Mouse (Mus musculus) left cerebral cortex, adult 18-20 months (tissue): Measurements from ENCODE around the gene Lrguk. TPM values are rescaled to one million over a fixed set of nuclear protein-coding genes. Genes with fewer than 3 reads are reported as not detected.
A peak's percentile ranks its signal among the peaks of the same experiment; 100 is the strongest.

Source experiments
- DNase-seq, 2 experiments: peaks; one replicate each; pipeline ENCODE4 v3.0.0; 2021 to 2022; ENCODE audit warnings: low spot score in 2 of 2, mixed read lengths in 1 of 2
- long read RNA-seq, 2 experiments: library from polyadenylated mRNA; stranded (forward); transcript quantifications; one replicate each; pipeline ENCODE4 v2.0.0; 2021
- total RNA-seq, 2 experiments: library from RNA; stranded (reverse); gene quantifications; 2 replicates each; pipeline ENCODE4 v1.2.3; 2021

The Lrguk gene
- total RNA-seq: 1 to 10 TPM; 2.0 to 2.2 TPM
- long read RNA-seq, experiment 1, partial matches to known transcripts: 0 of 1 reads
- long read RNA-seq, experiment 1, other reads (novel, unspliced or antisense): 1 of 1 reads
- long read RNA-seq, experiment 2, partial matches to known transcripts: 1 of 1 reads
- long read RNA-seq, experiment 2, other reads (novel, unspliced or antisense): 0 of 1 reads

GRCm38 (mm10) chr6:34028933-34029745 is at the start of gene Lrguk:
Gene Lrguk (plus strand): TSS chr6:34029448.
- DNase-seq: peak; percentile 89 to 90

DNA sequence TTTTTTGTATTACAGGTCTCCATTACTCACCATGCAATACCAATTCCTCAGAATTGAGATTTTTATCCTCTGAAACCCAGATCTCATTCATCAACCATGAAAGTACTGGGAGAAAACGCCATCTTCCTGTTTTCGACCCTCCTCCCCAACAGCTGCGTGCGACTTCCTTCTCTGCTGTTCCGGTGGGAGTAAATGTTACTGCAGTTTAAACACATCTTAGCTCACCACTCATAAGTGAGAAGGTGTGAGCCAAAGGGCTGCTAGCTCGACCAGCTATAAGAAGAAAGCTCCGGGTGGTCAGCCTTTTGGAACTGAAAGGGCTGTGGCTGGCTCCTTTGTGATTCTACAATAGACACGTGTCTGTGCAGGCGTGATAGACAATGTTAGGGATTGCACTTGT is 46.5 kb upstream of the Lrguk start:
- no peak for DNase-seq

GRCm38 (mm10) chr6:33987132-33987531 is 42.1 kb upstream of the Lrguk start:
- DNase-seq: no peak

GRCm38 (mm10) chr6:33992213-33993034 is 36.8 kb upstream of the Lrguk start:
- no peak for DNase-seq

DNA sequence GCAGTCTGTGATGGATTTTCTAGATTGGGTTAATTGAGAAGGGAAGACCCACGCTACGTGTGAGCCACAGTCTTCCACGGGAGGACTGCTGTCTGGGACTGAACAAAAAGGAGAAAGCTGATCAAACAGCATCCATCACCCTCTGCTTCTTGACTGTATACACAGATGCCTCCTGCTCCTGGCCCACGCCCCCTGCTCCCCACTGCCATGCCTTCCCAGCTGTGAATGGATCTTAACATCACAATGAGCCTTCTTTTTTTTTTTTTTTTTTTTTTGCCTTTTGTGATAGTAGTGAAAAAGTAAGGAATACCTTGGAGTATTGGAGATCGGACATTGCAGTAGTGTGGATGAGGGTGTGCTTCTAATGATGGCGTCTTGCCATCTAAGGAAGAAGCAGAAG is 35.4 kb upstream of the Lrguk start:
- DNase-seq: no peak

GRCm38 (mm10) chr6:33998590-33998989 is 30.7 kb upstream of the Lrguk start:
- no peak for DNase-seq

GRCm38 (mm10) chr6:33999530-33999929 is 29.7 kb upstream of the Lrguk start:
- no peak for DNase-seq

- no peak for DNase-seq
Measured at GRCm38 (mm10) chr6:34000644-34001043, 28.6 kb upstream of the Lrguk start.

- no peak for DNase-seq
Measured at GRCm38 (mm10) chr6:34003033-34003432, 26.2 kb upstream of the Lrguk start.

DNA sequence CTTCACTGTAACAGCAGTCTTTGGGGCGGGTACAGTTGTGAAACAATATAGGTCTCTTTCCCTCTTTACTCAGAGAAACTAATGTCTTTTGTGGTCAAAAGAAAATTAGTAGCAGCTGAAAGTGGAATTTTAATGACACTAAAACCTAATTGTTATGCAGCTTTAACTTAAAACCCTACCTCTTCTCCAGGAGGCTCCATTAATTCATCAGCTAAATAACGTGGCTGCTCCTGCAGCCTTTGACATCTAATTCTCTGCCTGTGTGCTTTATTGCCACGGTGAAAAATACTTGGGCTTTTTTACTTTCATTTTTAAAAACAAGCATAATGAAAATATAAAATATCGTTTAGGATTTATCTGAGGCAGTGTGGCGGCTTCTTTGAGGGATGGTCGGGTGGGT is 15.8 kb upstream of the Lrguk start:
- DNase-seq: no peak

DNA sequence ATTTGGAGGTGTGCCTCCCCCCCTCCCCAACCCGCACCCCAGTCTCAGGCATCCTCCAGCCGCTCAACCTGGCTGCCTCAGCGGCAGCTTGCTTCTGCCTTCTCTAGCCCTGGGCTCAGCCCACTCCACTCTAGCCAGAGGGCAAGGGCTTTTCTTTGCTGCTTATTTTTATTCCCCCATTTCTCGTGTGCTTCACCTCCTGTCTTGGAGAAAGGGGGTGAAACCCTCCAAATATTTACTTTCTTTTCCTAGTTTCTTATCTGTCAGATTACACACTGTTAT is 439 bp downstream of the Lrguk start:
- no peak for DNase-seq

- DNase-seq: no peak
Measured at GRCm38 (mm10) chr6:34034096-34034495, 4.8 kb downstream of the Lrguk start.

- DNase-seq: no peak
Measured at GRCm38 (mm10) chr6:34034577-34035461, 5.6 kb downstream of the Lrguk start.

DNA sequence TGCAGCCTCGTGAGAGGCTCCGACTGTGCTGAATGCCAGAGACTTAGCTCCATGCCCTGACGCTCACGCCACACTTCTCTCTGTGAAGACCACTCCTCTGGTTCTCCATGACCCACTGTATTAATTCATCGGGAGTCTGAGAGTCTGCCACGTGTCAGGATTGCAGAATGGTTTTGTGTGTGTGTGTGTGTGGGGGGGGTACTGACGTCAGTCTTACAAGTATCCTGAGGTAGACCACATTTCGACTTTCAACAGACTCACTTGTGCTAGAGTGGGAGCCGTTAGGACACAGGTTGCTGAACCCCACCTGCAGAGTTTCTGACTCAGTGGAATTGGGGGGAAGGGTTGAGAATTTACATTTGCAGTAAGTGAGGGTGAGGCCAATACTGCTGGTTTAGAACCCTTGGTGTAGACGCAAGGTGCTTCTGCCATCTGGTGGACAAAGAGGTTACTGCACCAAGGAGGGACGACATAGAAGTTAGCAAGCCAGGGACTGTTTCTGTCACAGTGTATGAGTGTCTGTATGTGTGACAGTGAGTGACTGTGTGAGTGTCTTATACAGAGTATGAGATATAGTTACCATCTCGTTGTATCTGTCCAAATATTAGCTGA is 11.5 kb downstream of the Lrguk start:
- peak; percentile 84 to 90 for DNase-seq

DNA sequence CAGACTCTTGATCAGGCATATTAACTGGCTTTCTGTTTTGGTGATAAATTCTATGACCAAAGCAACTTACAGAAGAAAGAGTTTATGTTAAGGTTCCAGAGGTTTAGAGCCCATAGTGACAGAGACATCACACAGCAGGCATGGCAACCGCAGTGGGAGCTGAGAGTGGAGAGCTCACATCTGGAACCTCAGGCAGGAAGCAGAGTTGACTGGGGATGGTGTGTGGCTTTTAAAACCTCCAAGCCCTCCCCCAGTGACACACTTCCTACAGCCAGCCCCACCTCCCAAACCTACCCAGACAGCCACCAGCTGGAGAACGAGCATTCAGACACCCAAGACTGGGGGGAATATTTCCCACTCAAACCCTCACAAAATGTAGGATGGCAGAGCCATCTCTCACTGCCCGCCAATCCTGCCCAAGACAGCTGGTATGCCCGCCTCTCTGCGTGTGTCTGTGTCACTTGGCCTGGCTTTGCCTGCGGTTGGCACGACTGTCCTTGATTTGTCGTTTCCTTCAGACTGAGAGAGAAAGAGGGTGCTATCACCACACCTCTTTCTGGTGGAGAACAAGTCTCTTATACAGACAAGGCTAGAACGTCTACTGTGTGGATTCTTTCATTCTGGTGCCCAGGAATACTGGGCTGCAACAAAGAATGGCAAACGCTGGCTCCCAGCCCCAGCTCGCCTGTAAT is 12.5 kb downstream of the Lrguk start:
- DNase-seq: no peak

GRCm38 (mm10) chr6:34044228-34044811 is 15.1 kb downstream of the Lrguk start:
- DNase-seq: no peak

- no peak for DNase-seq
Measured at GRCm38 (mm10) chr6:34044846-34045540, 15.7 kb downstream of the Lrguk start.

GRCm38 (mm10) chr6:34046551-34047186 is 17.4 kb downstream of the Lrguk start:
- DNase-seq: no peak

GRCm38 (mm10) chr6:34049433-34049832 is 20.2 kb downstream of the Lrguk start:
- no peak for DNase-seq
